Mouse (Mus musculus) bone marrow macrophage, adult 2 months (primary cell): ENCODE data around the gene Edf1.
"Not testable (repeated sequence)": the region's sequence is repeated elsewhere in the genome, so short reads cannot be mapped to it uniquely, and the experiment has no call there.

Experiments
- CTCF ChIP-seq: IDR thresholded peaks from 2 replicates; pipeline ENCODE4 v1.5.1; 2012; ENCODE audit warnings: low read depth, mild to moderate bottlenecking, low read length, moderate library complexity
- POLR2A ChIP-seq: IDR thresholded peaks from 2 replicates; pipeline ENCODE4 v1.6.1; 2012; ENCODE audit warnings: mild to moderate bottlenecking, low read depth, low read length, borderline replicate concordance

- not testable (repeated sequence) for TF ChIP-seq CTCF, POLR2A
Measured at GRCm38 (mm10) chr2:25553171-25553786, 4.4 kb upstream of the Edf1 start.
